Mouse (Mus musculus) liver, adult 2 months (tissue): ENCODE measurements around the gene Coq6. TPM values are rescaled to one million over a fixed set of nuclear protein-coding genes. Genes with fewer than 3 reads are reported as not detected.

Source experiments
- DNase-seq: peaks from one replicate; pipeline ENCODE4 v3.0.0-alpha.2; 2011; ENCODE audit warnings: low read depth, low spot score; ENCODE audit errors: extremely low read depth
- H3K27ac ChIP-seq: fragments of 200-500 bp; replicated peaks from 2 replicates; pipeline ENCODE4 v1.5.1; 2012; ENCODE audit warnings: low read depth, mild to moderate bottlenecking, control low read depth, inconsistent platforms, low read length; ENCODE audit not compliant: insufficient read depth
- H3K27me3 ChIP-seq: fragments of 200-500 bp; 2 replicates; pipeline ENCODE4 v1.6.1; 2012; ENCODE audit warnings: mild to moderate bottlenecking, moderate library complexity, low read length, inconsistent platforms; ENCODE audit not compliant: control insufficient read depth, insufficient read depth
- H3K36me3 ChIP-seq: fragments of 200-500 bp; 2 replicates; pipeline ENCODE4 v1.6.1; 2012; ENCODE audit warnings: low read length, inconsistent platforms; ENCODE audit not compliant: control insufficient read depth, insufficient read depth
- H3K4me1 ChIP-seq: fragments of 200-500 bp; 2 replicates; pipeline ENCODE4 v1.6.1; 2011; ENCODE audit warnings: low read length; ENCODE audit not compliant: control insufficient read depth, insufficient read depth
- H3K4me3 ChIP-seq: fragments of 200-500 bp; 2 replicates; pipeline ENCODE4 v1.5.1; 2011; ENCODE audit warnings: low read depth, mild to moderate bottlenecking, control low read depth, low read length, moderate library complexity; ENCODE audit not compliant: insufficient read depth
- H3K79me2 ChIP-seq: fragments of 200-500 bp; 2 replicates; pipeline ENCODE4 v1.6.1; 2012; ENCODE audit warnings: inconsistent platforms, mild to moderate bottlenecking, low read length, moderate library complexity; ENCODE audit not compliant: control insufficient read depth, insufficient read depth
- H3K9ac ChIP-seq: fragments of 200-500 bp; 2 replicates; pipeline ENCODE4 v1.6.1; 2012; ENCODE audit warnings: low read depth, mild to moderate bottlenecking, control low read depth, inconsistent platforms, low read length
- CTCF ChIP-seq: fragments of 200-500 bp; IDR thresholded peaks from 2 replicates; pipeline ENCODE4 v1.5.1; 2011; ENCODE audit warnings: low read depth, low read length, control low read depth
- POLR2A ChIP-seq: fragments of 200-500 bp; IDR thresholded peaks from 2 replicates; pipeline ENCODE4 v1.6.1; 2011; ENCODE audit warnings: low read length, control low read depth; ENCODE audit not compliant: insufficient read depth; ENCODE audit errors: extremely low read depth
- WGBS: fragments of 180-500 bp; shearing (Covaris S2); methylation state at CpG from one replicate; pipeline ENCODE4 v1.1.7; 2018; 5-methylcytosine and 5-hydroxymethylcytosine counted together
- polyA plus RNA-seq: library from polyadenylated mRNA; depleted of rRNA; stranded (reverse); fragments of >200 nt; gene quantifications from 2 replicates; pipeline ENCODE4 v1.2.3, GENCODE M21; 2012
- total RNA-seq: library from RNA; depleted of rRNA; stranded (reverse); fragments of >200 nt; gene quantifications from 2 replicates; pipeline ENCODE4 v1.2.3, GENCODE M21; 2014

Gene Coq6
- total and polyA plus RNA-seq, 2 experiments, result 21.2 to 27.8 TPM

GRCm38 (mm10) chr12:84371647-84372046, 10.2 kb downstream of the Coq6 start:
- Histone ChIP-seq H3K27me3 (no peaks in the 10 kb centered on the region), H3K4me1 (no peaks in the 10 kb centered on the region), H3K79me2 (peaks cover 3% of the 10 kb centered on the region; the same call in 1 of the 2 replicates), H3K4me3 (no peak overlapping the region), H3K27ac (no peak overlapping the region), H3K36me3 (peaks cover 33% of the 10 kb centered on the region; the same call in 1 of the 2 replicates), H3K9ac (no peak overlapping the region)
- peak; percentile 52 for DNase-seq
- TF ChIP-seq POLR2A (no peak), CTCF (no peak)
- WGBS, result 62% methylated on average over 5 of the region's 5 CpGs

- no peaks in the 10 kb centered on the region for H3K27me3 ChIP-seq
- 89% methylated on average over 6 of the region's 6 CpGs for WGBS
- DNase-seq, result no peak
- H3K4me3 ChIP-seq, result no peak overlapping the region
- no peaks in the 10 kb centered on the region for H3K4me1 ChIP-seq
- H3K9ac ChIP-seq, result no peak overlapping the region
- H3K79me2 ChIP-seq, result no peaks in the 10 kb centered on the region
- no peak for TF ChIP-seq CTCF
- TF ChIP-seq POLR2A, result no peak
- H3K27ac ChIP-seq, result no peak overlapping the region
- H3K36me3 ChIP-seq, result peaks cover 50% of the 10 kb centered on the region
Measured at GRCm38 (mm10) chr12:84373831-84374481, 12.5 kb downstream of the Coq6 start.

GRCm38 (mm10) chr12:84382369-84382768, 20.9 kb downstream of the Coq6 start:
- WGBS, result 94% methylated on average over 4 of the region's 4 CpGs
- no peak overlapping the region for H3K27ac ChIP-seq
- H3K9ac ChIP-seq, result no peak overlapping the region
- H3K4me3 ChIP-seq, result no peak overlapping the region
- no peak for DNase-seq
- H3K27me3 ChIP-seq, result no peaks in the 10 kb centered on the region
- peaks cover 11% of the 10 kb centered on the region for H3K4me1 ChIP-seq
- no peaks in the 10 kb centered on the region for H3K79me2 ChIP-seq
- peaks cover 69% of the 10 kb centered on the region for H3K36me3 ChIP-seq
- TF ChIP-seq CTCF (no peak), POLR2A (no peak)

- Histone ChIP-seq H3K27ac (peak overlapping the region; percentile 69), H3K4me1 (peaks cover 11% of the 10 kb centered on the region), H3K9ac (no peak overlapping the region), H3K27me3 (no peaks in the 10 kb centered on the region), H3K79me2 (no peaks in the 10 kb centered on the region), H3K4me3 (no peak overlapping the region), H3K36me3 (peaks cover 55% of the 10 kb centered on the region)
- 18% methylated on average over 5 of the region's 5 CpGs for WGBS
- TF ChIP-seq POLR2A, result no peak
- no peak for TF ChIP-seq CTCF
- peak; percentile 99 for DNase-seq
Measured at GRCm38 (mm10) chr12:84384644-84385081, 23.2 kb downstream of the Coq6 start.

- no peak for TF ChIP-seq CTCF
- no peak for TF ChIP-seq POLR2A
- Histone ChIP-seq H3K36me3 (peaks cover 50% of the 10 kb centered on the region), H3K4me1 (peaks cover 11% of the 10 kb centered on the region), H3K27me3 (no peaks in the 10 kb centered on the region), H3K27ac (peak overlapping the region; percentile 69), H3K9ac (no peak overlapping the region), H3K79me2 (no peaks in the 10 kb centered on the region), H3K4me3 (no peak overlapping the region)
- WGBS, result 70% methylated on average over 4 of the region's 4 CpGs
- no peak for DNase-seq
Measured at GRCm38 (mm10) chr12:84385408-84385807, 24.0 kb downstream of the Coq6 start.

GRCm38 (mm10) chr12:84388097-84388496, 26.6 kb downstream of the Coq6 start:
- Histone ChIP-seq H3K27me3 (no peaks in the 10 kb centered on the region), H3K9ac (no peak overlapping the region), H3K4me1 (peaks cover 11% of the 10 kb centered on the region), H3K27ac (peak overlapping the region; percentile 13; the same call in 1 of the 2 replicates), H3K79me2 (no peaks in the 10 kb centered on the region), H3K4me3 (no peak overlapping the region), H3K36me3 (peaks cover 46% of the 10 kb centered on the region)
- DNase-seq, result peak; percentile 58
- WGBS, result 82% methylated on average over 8 of the region's 8 CpGs
- TF ChIP-seq POLR2A, result no peak
- no peak for TF ChIP-seq CTCF
